Mouse (Mus musculus): ENCODE measurements around the gene Plxdc1. TPM values are rescaled to one million over a fixed set of nuclear protein-coding genes. Genes with fewer than 3 reads are reported as not detected.
A peak's percentile ranks its signal among the peaks of the same experiment; 100 is the strongest.

The Plxdc1 gene
- polyA plus RNA-seq, 1 experiment from 2014 or later = 0.60 TPM

GRCm38 (mm10) chr11:97891821-97892220, 94.4 kb downstream of the Plxdc1 start:
- 80% methylated on average over 5 of the region's 5 CpGs for WGBS
- Histone ChIP-seq H3K27ac (no peak overlapping the region), H3K4me1 (replicated peaks) (0 out of 2 replicates have a peak, but pooled peaks cover 3% of the 10 kb centered on the region)

GRCm38 (mm10) chr11:97885296-97885915, 100.8 kb downstream of the Plxdc1 start:
- WGBS = 98% methylated on average over 2 of the region's 2 CpGs
- ATAC-seq (ENCODE audit: low FRiP score) = no peak
- H3K27ac ChIP-seq = no peak overlapping the region

More at GRCm38 (mm10) chr11:97891821-97892220, 94.4 kb downstream of the Plxdc1 start:
- Histone ChIP-seq H3K9ac (no peak overlapping the region), H3K4me2 (no peak overlapping the region), H3K36me3 (no peaks in the 10 kb centered on the region), H3K9me3 (no peaks in the 10 kb centered on the region), H3K4me3 (no peak overlapping the region), H3K27me3 (no peaks in the 10 kb centered on the region)
- no peak for ATAC-seq (ENCODE audit: low FRiP score)

GRCm38 (mm10) chr11:97884601-97885185, 101.6 kb downstream of the Plxdc1 start:
- no peaks in the 10 kb centered on the region for H3K9me3 ChIP-seq
- peak; percentile 43; the same call in 1 of the 2 replicates for ATAC-seq (ENCODE audit: low FRiP score)
- H3K4me3 ChIP-seq = peak overlapping the region; percentile 61
- peak overlapping the region; percentile 93 for H3K27ac ChIP-seq
- 28% methylated on average over 7 of the region's 7 CpGs for WGBS
- H3K27me3 ChIP-seq = no peaks in the 10 kb centered on the region
- H3K4me2 ChIP-seq = peak overlapping the region; percentile 60
- 0 out of 2 replicates have a peak, but pooled peaks cover 3% of the 10 kb centered on the region for H3K4me1 ChIP-seq (replicated peaks)
- peak overlapping the region; percentile 57; the same call in 1 of the 2 replicates for H3K9ac ChIP-seq
- H3K36me3 ChIP-seq = no peaks in the 10 kb centered on the region

More at GRCm38 (mm10) chr11:97885296-97885915, 100.8 kb downstream of the Plxdc1 start:
- H3K4me1 ChIP-seq (replicated peaks) = 0 out of 2 replicates have a peak, but pooled peaks cover 3% of the 10 kb centered on the region
- no peak overlapping the region for H3K4me3 ChIP-seq
- H3K36me3 ChIP-seq = no peaks in the 10 kb centered on the region
- no peak overlapping the region for H3K4me2 ChIP-seq
- no peak overlapping the region for H3K9ac ChIP-seq
- no peaks in the 10 kb centered on the region for H3K9me3 ChIP-seq
- no peaks in the 10 kb centered on the region for H3K27me3 ChIP-seq

- ATAC-seq (ENCODE audit: low FRiP score) = peak; percentile 96
- peak within 1 kb of the TSS; percentile 61 for H3K4me3 ChIP-seq
- under 1% methylated on average over 37 of the region's 37 CpGs for WGBS
- peak within 1 kb of the TSS; percentile 60 for H3K4me2 ChIP-seq
- H3K36me3 ChIP-seq = no peaks in the 10 kb centered on the region
- 0 out of 2 replicates have a peak, but pooled peaks cover 3% of the 10 kb centered on the region for H3K4me1 ChIP-seq (replicated peaks)
- H3K9ac ChIP-seq = peak within 1 kb of the TSS; percentile 66
- H3K27ac ChIP-seq = peak within 1 kb of the TSS; percentile 93
- no peaks in the 10 kb centered on the region for H3K9me3 ChIP-seq
- H3K27me3 ChIP-seq = no peaks in the 10 kb centered on the region
Measured at GRCm38 (mm10) chr11:97883918-97884600, 102.2 kb downstream of the Plxdc1 start, which contains the start of gene Fbxo47. Fbxo47 (minus strand) TSS chr11:97884154.

GRCm38 (mm10) chr11:97883542-97883917, 102.7 kb downstream of the Plxdc1 start:
- 5% methylated on average over 26 of the region's 26 CpGs for WGBS
- Histone ChIP-seq H3K4me3 (peak overlapping the region; percentile 61), H3K4me2 (peak overlapping the region; percentile 60), H3K36me3 (no peaks in the 10 kb centered on the region), H3K27ac (peak overlapping the region; percentile 93), H3K27me3 (no peaks in the 10 kb centered on the region), H3K9ac (peak overlapping the region; percentile 66), H3K9me3 (no peaks in the 10 kb centered on the region), H3K4me1 (replicated peaks) (0 out of 2 replicates have a peak, but pooled peaks cover 2% of the 10 kb centered on the region)
- ATAC-seq (ENCODE audit: low FRiP score) = peak; percentile 48

- ATAC-seq (ENCODE audit: low FRiP score) = no peak
- H3K27ac ChIP-seq = no peak overlapping the region
- H3K4me3 ChIP-seq = no peak overlapping the region
- H3K4me2 ChIP-seq = no peak overlapping the region
- no peak overlapping the region for H3K9ac ChIP-seq
- no peaks in the 10 kb centered on the region for H3K36me3 ChIP-seq
- H3K9me3 ChIP-seq = no peaks in the 10 kb centered on the region
- 95% methylated on average over 4 of the region's 4 CpGs for WGBS
- no peaks in the 10 kb centered on the region for H3K4me1 ChIP-seq (replicated peaks)
- H3K27me3 ChIP-seq = no peaks in the 10 kb centered on the region
Measured at GRCm38 (mm10) chr11:97880362-97880761, 105.9 kb downstream of the Plxdc1 start.

GRCm38 (mm10) chr11:97877341-97877740, 108.9 kb downstream of the Plxdc1 start:
- Histone ChIP-seq H3K9ac (no peak overlapping the region), H3K9me3 (no peaks in the 10 kb centered on the region), H3K27ac (no peak overlapping the region), H3K36me3 (no peaks in the 10 kb centered on the region), H3K4me1 (replicated peaks) (no peaks in the 10 kb centered on the region), H3K4me3 (no peak overlapping the region), H3K4me2 (no peak overlapping the region), H3K27me3 (no peaks in the 10 kb centered on the region)
- ATAC-seq (ENCODE audit: low FRiP score) = no peak
- WGBS = 82% methylated on average over 2 of the region's 2 CpGs

- WGBS = 89% methylated on average over 1 of the region's 1 CpGs
Measured at GRCm38 (mm10) chr11:97874396-97874795, 111.8 kb downstream of the Plxdc1 start.

More at GRCm38 (mm10) chr11:97874396-97874795, 111.8 kb downstream of the Plxdc1 start:
- no peaks in the 10 kb centered on the region for H3K9me3 ChIP-seq
- no peak overlapping the region for H3K9ac ChIP-seq
- H3K36me3 ChIP-seq = no peaks in the 10 kb centered on the region
- no peak overlapping the region for H3K4me3 ChIP-seq
- ATAC-seq (ENCODE audit: low FRiP score) = no peak
- no peaks in the 10 kb centered on the region for H3K4me1 ChIP-seq (replicated peaks)
- no peak overlapping the region for H3K4me2 ChIP-seq
- no peaks in the 10 kb centered on the region for H3K27me3 ChIP-seq
- no peak overlapping the region for H3K27ac ChIP-seq

Small RNAs within 50 kb of the gene (microRNA-seq; reads per million reads assigned to microRNA genes)
- gene Gm22461 = not detected
- not detected for gene Gm27597

Other genes with a start within 250 kb of the Plxdc1 start
- 4.3 and 4.7 TPM in 2 replicates for gene Pip4k2b, start 241.7 kb downstream of the Plxdc1 start, polyA plus RNA-seq (2015; fragmentation: Nextera tagmentation; extraction: Ambion mirVana)
- 17.6 and 18.3 TPM in 2 replicates for gene Cwc25, start 219.9 kb downstream of the Plxdc1 start, polyA plus RNA-seq (2015; fragmentation: Nextera tagmentation; extraction: Ambion mirVana)
- 0.68 and 0.79 TPM in 2 replicates for gene 1700001P01Rik, start 210.5 kb downstream of the Plxdc1 start, polyA plus RNA-seq (2015; fragmentation: Nextera tagmentation; extraction: Ambion mirVana)
- 369 and 380 TPM in 2 replicates for gene Rpl23, start 204.0 kb downstream of the Plxdc1 start, polyA plus RNA-seq (2015; fragmentation: Nextera tagmentation; extraction: Ambion mirVana)
- 131 and 137 TPM in 2 replicates for gene Lasp1, start 187.4 kb downstream of the Plxdc1 start, polyA plus RNA-seq (2015; fragmentation: Nextera tagmentation; extraction: Ambion mirVana)
- 28.9 and 29.2 TPM in 2 replicates for gene B230217C12Rik, start 145.7 kb downstream of the Plxdc1 start, polyA plus RNA-seq (2015; fragmentation: Nextera tagmentation; extraction: Ambion mirVana)
- 0.52 and 0.71 TPM in 2 replicates for gene Fbxo47, start 102.3 kb downstream of the Plxdc1 start, polyA plus RNA-seq (2015; fragmentation: Nextera tagmentation; extraction: Ambion mirVana)
- gene Arl5c, start 9.7 kb upstream of the Plxdc1 start, polyA plus RNA-seq (2015; fragmentation: Nextera tagmentation; extraction: Ambion mirVana) = 10.7 TPM in 2 replicates
- 51.6 and 57.4 TPM in 2 replicates for gene Cacnb1, start 36.6 kb upstream of the Plxdc1 start, polyA plus RNA-seq (2015; fragmentation: Nextera tagmentation; extraction: Ambion mirVana)
- gene Rpl19, start 40.3 kb upstream of the Plxdc1 start, polyA plus RNA-seq (2015; fragmentation: Nextera tagmentation; extraction: Ambion mirVana) = 689 and 706 TPM in 2 replicates
- gene Stac2, start 67.0 kb upstream of the Plxdc1 start, polyA plus RNA-seq (2015; fragmentation: Nextera tagmentation; extraction: Ambion mirVana) = 4.2 and 5.2 TPM in 2 replicates
- gene Fbxl20, start 164.0 kb upstream of the Plxdc1 start, polyA plus RNA-seq (2015; fragmentation: Nextera tagmentation; extraction: Ambion mirVana) = 26.2 and 30.6 TPM in 2 replicates
- 67.0 and 67.4 TPM in 2 replicates for gene Med1, start 206.8 kb upstream of the Plxdc1 start, polyA plus RNA-seq (2015; fragmentation: Nextera tagmentation; extraction: Ambion mirVana)
- 12.1 and 12.2 TPM in 2 replicates for gene Cdk12, start 216.6 kb upstream of the Plxdc1 start, polyA plus RNA-seq (2015; fragmentation: Nextera tagmentation; extraction: Ambion mirVana)

Measured in hindbrain, embryonic 13.5 days (tissue).